Mouse (Mus musculus): ENCODE measurements around the gene Asprv1. TPM values are rescaled to one million over a fixed set of nuclear protein-coding genes. Genes with fewer than 3 reads are reported as not detected.
A peak's percentile ranks its signal among the peaks of the same experiment; 100 is the strongest.

The Asprv1 gene
- under 1 TPM; 0.42 to 0.67 TPM for total RNA-seq (2021)
- long read RNA-seq, experiment 1, transcript Asprv1-201 (1 exons, 1,547 nt): major isoform, 69 of 69 reads
- long read RNA-seq, experiment 1, partial matches to known transcripts: 0 of 69 reads
- long read RNA-seq, experiment 1, other reads (novel, unspliced or antisense): 0 of 69 reads
- long read RNA-seq, experiment 2, partial matches to known transcripts: 0 of 1 reads
- long read RNA-seq, experiment 2, other reads (novel, unspliced or antisense): 0 of 1 reads

GRCm38 (mm10) chr6:86627946-86628345 lies at the start of gene Asprv1:
Gene Asprv1 (plus strand): TSS chr6:86628164.
- no peak for DNase-seq (ENCODE audit: low spot score in 2 of 2)

GRCm38 (mm10) chr6:86578396-86578795 lies 49.6 kb upstream of the Asprv1 start:
- no peak for DNase-seq (ENCODE audit: low spot score in 2 of 2)

GRCm38 (mm10) chr6:86579066-86579784 lies 48.7 kb upstream of the Asprv1 start:
- no peak for DNase-seq (ENCODE audit: low spot score in 2 of 2)

- DNase-seq (ENCODE audit: low spot score in 2 of 2): no peak
These were observed 48.0 kb upstream of the Asprv1 start for GRCm38 (mm10) chr6:86579926-86580325.

GRCm38 (mm10) chr6:86583141-86583540 lies 44.8 kb upstream of the Asprv1 start:
- no peak for DNase-seq (ENCODE audit: low spot score in 2 of 2)

- no peak for DNase-seq (ENCODE audit: low spot score in 2 of 2)
These were observed 44.3 kb upstream of the Asprv1 start for GRCm38 (mm10) chr6:86583601-86584215.

- peak in 1 of 2 experiments; percentile 61 for DNase-seq (ENCODE audit: low spot score in 2 of 2)
These were observed 43.5 kb upstream of the Asprv1 start for GRCm38 (mm10) chr6:86584296-86585015.

GRCm38 (mm10) chr6:86585070-86585600 lies 42.8 kb upstream of the Asprv1 start:
- peak; percentile 63 to 84 for DNase-seq (ENCODE audit: low spot score in 2 of 2)

- DNase-seq (ENCODE audit: low spot score in 2 of 2): no peak
These were observed 41.9 kb upstream of the Asprv1 start for GRCm38 (mm10) chr6:86586070-86586469.

GRCm38 (mm10) chr6:86588429-86588828 lies 39.5 kb upstream of the Asprv1 start:
- no peak for DNase-seq (ENCODE audit: low spot score in 2 of 2)

GRCm38 (mm10) chr6:86593146-86593897 lies 34.6 kb upstream of the Asprv1 start:
- DNase-seq (ENCODE audit: low spot score in 2 of 2): no peak

- DNase-seq (ENCODE audit: low spot score in 2 of 2): no peak
These were observed 33.3 kb upstream of the Asprv1 start for GRCm38 (mm10) chr6:86594636-86595035.

GRCm38 (mm10) chr6:86595865-86596440 lies 32.0 kb upstream of the Asprv1 start:
- no peak for DNase-seq (ENCODE audit: low spot score in 2 of 2)

- DNase-seq (ENCODE audit: low spot score in 2 of 2): no peak
These were observed 29.2 kb upstream of the Asprv1 start for GRCm38 (mm10) chr6:86598742-86599193.

- peak; percentile 75 to 87 for DNase-seq (ENCODE audit: low spot score in 2 of 2)
These were observed 28.8 kb upstream of the Asprv1 start for GRCm38 (mm10) chr6:86599197-86599596.

GRCm38 (mm10) chr6:86599951-86600414 lies 28.0 kb upstream of the Asprv1 start:
- peak in 1 of 2 experiments; percentile 47 for DNase-seq (ENCODE audit: low spot score in 2 of 2)

- DNase-seq (ENCODE audit: low spot score in 2 of 2): no peak
These were observed 22.7 kb upstream of the Asprv1 start for GRCm38 (mm10) chr6:86605260-86605659.

GRCm38 (mm10) chr6:86606289-86606688 lies 21.7 kb upstream of the Asprv1 start:
- no peak for DNase-seq (ENCODE audit: low spot score in 2 of 2)

- no peak for DNase-seq (ENCODE audit: low spot score in 2 of 2)
These were observed 20.5 kb upstream of the Asprv1 start for GRCm38 (mm10) chr6:86607471-86607870.

- DNase-seq (ENCODE audit: low spot score in 2 of 2): no peak
These were observed 18.7 kb upstream of the Asprv1 start for GRCm38 (mm10) chr6:86609235-86609634.
